Mouse (Mus musculus) heart, postnatal 0 days (tissue): ENCODE data around the gene Golm1. TPM values are rescaled to one million over a fixed set of nuclear protein-coding genes. Genes with fewer than 3 reads are reported as not detected.

ENCODE experiments used
- ATAC-seq: fragments of 200-750 bp; cut with Nextera tagmentation; 2 replicates; pipeline ENCODE4 v1.8.0; 2017; ENCODE audit warnings: low read depth, moderate number of reproducible peaks, moderate library complexity; ENCODE audit not compliant: insufficient read depth
- DNase-seq: peaks from one replicate; pipeline ENCODE4 v3.0.0-alpha.2; 2016; ENCODE audit warnings: low spot score
- H3K27ac ChIP-seq: fragments of 300-500 bp; sonication (generic); 2 replicates; pipeline ENCODE4 v1.5.1; 2014; ENCODE audit warnings: low read depth, mild to moderate bottlenecking
- H3K27me3 ChIP-seq: fragments of 300-500 bp; sonication (generic); 2 replicates; pipeline ENCODE4 v1.6.1; 2014; ENCODE audit warnings: low read length, mixed read lengths; ENCODE audit not compliant: control insufficient read depth, insufficient read depth
- H3K36me3 ChIP-seq: fragments of 300-500 bp; sonication (generic); replicated peaks from 2 replicates; pipeline ENCODE4 v1.6.1; 2014; ENCODE audit warnings: low read length, mixed read lengths; ENCODE audit not compliant: control insufficient read depth, insufficient read depth
- H3K4me1 ChIP-seq: fragments of 300-500 bp; sonication (generic); 2 replicates; pipeline ENCODE4 v1.6.1; 2014; ENCODE audit warnings: antibody characterized with exemption; ENCODE audit not compliant: control insufficient read depth, insufficient read depth
- H3K4me2 ChIP-seq: fragments of 300-500 bp; sonication (generic); 2 replicates; pipeline ENCODE4 v1.6.1; 2014; ENCODE audit warnings: low read depth, mild to moderate bottlenecking, low read length, moderate library complexity
- H3K4me3 ChIP-seq: fragments of 300-500 bp; sonication (generic); 2 replicates; pipeline ENCODE4 v1.5.1; 2014; ENCODE audit warnings: low read depth, low read length
- H3K9ac ChIP-seq: fragments of 300-500 bp; sonication (generic); replicated peaks from 2 replicates; pipeline ENCODE4 v1.6.1; 2014; ENCODE audit warnings: low read depth, low read length, mixed read lengths
- H3K9me3 ChIP-seq: fragments of 300-500 bp; sonication (generic); replicated peaks from 2 replicates; pipeline ENCODE4 v1.6.1; 2016; ENCODE audit warnings: low read length; ENCODE audit not compliant: control insufficient read depth
- CTCF ChIP-seq: IDR thresholded peaks from 2 replicates; pipeline ENCODE4 v1.5.1; 2016; ENCODE audit warnings: antibody characterized with exemption, control low read depth, low read depth
- EP300 ChIP-seq: IDR thresholded peaks from 2 replicates; pipeline ENCODE4 v1.6.1; 2016; ENCODE audit warnings: antibody characterized with exemption, low read depth
- WGBS: fragments of 180-500 bp; shearing (Covaris S2); extraction: QIAGEN DNeasy Blood & Tissue Kit; methylation state at CpG from one replicate; pipeline ENCODE4 v1.1.7; 2014; 5-methylcytosine and 5-hydroxymethylcytosine counted together
- polyA plus RNA-seq: library from polyadenylated mRNA; unstranded; fragments of >200 nt; fragmentation: Nextera tagmentation; extraction: Ambion mirVana; gene quantifications from 2 replicates; pipeline ENCODE4 v1.2.1, GENCODE M21; 2015
- total RNA-seq: library from RNA; depleted of rRNA; stranded (reverse); fragments of >200 nt; gene quantifications from 2 replicates; pipeline ENCODE4 v1.2.3, GENCODE M21; 2014; ENCODE audit warnings: low replicate concordance

The Golm1 gene
- total and polyA plus RNA-seq, 2 experiments from 2014 or later: 19.9 to 26.6 TPM

DNA sequence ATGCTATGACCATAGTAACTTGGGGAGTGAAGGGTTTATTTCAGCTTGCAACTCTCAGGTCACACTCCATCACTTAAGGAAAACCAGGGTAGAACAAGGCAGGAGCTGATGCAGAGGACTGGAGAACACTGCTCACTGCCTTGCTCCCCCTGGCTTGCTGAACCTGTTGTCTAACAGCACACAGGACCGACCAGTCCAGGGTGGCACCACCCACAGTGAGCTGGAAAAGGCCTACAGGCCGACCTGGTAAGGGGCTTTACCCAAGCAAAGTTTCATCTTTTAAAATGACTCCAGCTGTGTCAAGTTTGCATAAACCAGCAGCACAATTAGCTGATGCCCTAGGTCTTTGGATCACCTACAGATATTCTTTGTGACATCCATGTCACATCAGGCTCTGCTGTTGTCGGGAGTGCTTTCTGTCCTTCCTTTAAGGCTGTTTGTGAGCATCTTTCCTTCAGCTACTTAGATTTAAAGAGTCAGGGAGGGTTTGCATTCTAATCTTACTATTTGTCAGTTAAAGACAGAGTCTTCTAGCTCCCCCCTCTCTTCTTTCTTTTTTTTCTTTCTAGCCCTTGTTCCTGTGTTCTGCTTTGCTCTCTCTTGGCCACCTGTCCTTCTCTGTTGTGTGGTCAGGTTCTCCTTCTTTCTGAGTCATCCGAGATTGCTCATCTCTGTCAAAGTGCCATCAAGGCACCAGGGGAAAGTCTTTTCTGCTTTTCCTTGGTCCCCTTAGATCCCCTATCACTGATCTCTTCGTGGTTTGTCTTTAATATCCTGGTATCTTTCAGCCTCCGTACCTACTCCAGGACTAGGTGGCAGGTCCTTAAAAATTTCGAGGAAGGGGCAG, 53.7 kb downstream of the Golm1 start:
- DNase-seq: no peak
- WGBS: 86% methylated on average over 7 of the region's 7 CpGs
- H3K9me3 ChIP-seq: no peaks in the 10 kb centered on the region
- no peak overlapping the region for H3K9ac ChIP-seq
- no peak overlapping the region for H3K4me3 ChIP-seq
- peaks cover 12% of the 10 kb centered on the region; the same call in 1 of the 2 replicates for H3K4me1 ChIP-seq
- no peak for TF ChIP-seq EP300
- no peak for TF ChIP-seq CTCF
- no peak overlapping the region for H3K4me2 ChIP-seq
- no peak for ATAC-seq
- no peaks in the 10 kb centered on the region for H3K27me3 ChIP-seq
- peaks cover 72% of the 10 kb centered on the region for H3K36me3 ChIP-seq
- H3K27ac ChIP-seq: no peak overlapping the region

DNA sequence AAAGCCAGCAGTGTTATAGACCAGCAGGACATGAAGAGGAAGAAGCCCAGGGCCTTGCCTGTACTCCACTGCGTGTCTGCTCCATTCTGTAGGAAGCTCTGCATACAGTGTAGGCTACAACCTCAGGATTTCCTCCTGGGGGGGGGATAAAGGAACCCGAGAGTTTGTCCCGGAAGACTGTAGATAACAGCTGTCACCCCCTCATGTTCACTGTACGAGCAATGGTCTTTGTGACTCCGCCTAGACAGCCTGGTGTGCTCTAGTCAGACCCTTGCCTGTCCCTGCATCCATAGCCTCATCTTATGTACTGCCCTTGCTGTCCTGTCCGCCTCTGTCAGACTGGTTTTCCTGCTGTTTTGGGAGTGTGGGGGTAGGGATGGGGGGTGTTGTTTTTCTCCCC, 57.1 kb downstream of the Golm1 start:
- Histone ChIP-seq H3K36me3 (peaks cover 74% of the 10 kb centered on the region), H3K4me2 (no peak overlapping the region), H3K4me3 (no peak overlapping the region), H3K9me3 (no peaks in the 10 kb centered on the region), H3K9ac (no peak overlapping the region), H3K27me3 (no peaks in the 10 kb centered on the region), H3K27ac (no peak overlapping the region), H3K4me1 (no peaks in the 10 kb centered on the region)
- TF ChIP-seq CTCF (no peak), EP300 (no peak)
- ATAC-seq: no peak
- WGBS: 51% methylated on average over 6 of the region's 6 CpGs
- no peak for DNase-seq

DNA sequence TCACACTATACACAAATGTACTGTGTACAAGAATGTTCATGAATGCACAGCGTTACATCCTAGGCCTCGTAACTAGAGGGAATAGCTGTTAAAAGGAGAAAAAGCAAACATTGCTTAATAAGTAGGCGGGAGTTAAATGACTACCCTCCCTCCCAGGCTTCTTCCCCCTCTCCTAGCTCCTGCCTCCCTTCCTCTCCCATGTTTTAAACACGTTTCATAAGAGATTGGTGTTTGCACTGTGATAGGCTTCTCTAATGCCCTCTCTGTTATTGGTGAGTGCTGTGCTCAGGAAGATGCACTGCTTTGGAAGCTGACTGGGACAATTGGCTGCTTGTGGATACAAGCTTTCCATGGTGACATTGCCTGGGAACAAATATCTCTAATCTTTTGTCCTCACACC, 60.1 kb downstream of the Golm1 start:
- Histone ChIP-seq H3K4me1 (0 out of 2 replicates have a peak, but pooled peaks cover 4% of the 10 kb centered on the region), H3K4me3 (no peak overlapping the region), H3K27ac (no peak overlapping the region), H3K27me3 (no peaks in the 10 kb centered on the region), H3K9me3 (no peaks in the 10 kb centered on the region), H3K9ac (no peak overlapping the region), H3K36me3 (peaks cover 67% of the 10 kb centered on the region), H3K4me2 (no peak overlapping the region)
- ATAC-seq (no peak), DNase-seq (no peak)
- WGBS: 86% methylated on average over 4 of the region's 4 CpGs
- TF ChIP-seq CTCF (no peak), EP300 (no peak)

DNA sequence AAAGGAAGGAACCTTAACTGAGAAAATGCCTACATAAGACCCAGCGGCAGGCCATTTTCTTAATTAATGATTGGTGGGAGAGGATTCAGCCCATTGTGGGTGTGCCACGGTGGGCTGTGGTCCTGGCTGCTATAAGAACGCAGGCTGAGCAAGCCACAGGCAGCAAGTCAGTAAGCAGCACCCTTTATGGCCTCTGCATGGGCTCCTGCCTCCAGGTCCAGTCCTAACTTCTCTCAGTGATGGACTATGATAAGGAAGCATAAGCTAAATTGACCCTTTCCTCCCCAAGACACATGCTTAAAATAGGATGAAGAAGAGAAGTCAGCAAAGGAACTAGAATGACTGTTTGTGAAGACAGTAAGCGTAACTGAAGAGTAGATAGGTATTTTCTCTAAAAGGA, 60.5 kb downstream of the Golm1 start:
- Histone ChIP-seq H3K4me2 (no peak overlapping the region), H3K9ac (no peak overlapping the region), H3K27me3 (no peaks in the 10 kb centered on the region), H3K4me1 (0 out of 2 replicates have a peak, but pooled peaks cover 4% of the 10 kb centered on the region), H3K36me3 (peaks cover 63% of the 10 kb centered on the region), H3K27ac (no peak overlapping the region), H3K9me3 (no peaks in the 10 kb centered on the region), H3K4me3 (no peak overlapping the region)
- DNase-seq (no peak), ATAC-seq (no peak)
- TF ChIP-seq CTCF (no peak), EP300 (no peak)
- WGBS: 90% methylated on average over 4 of the region's 4 CpGs

DNA sequence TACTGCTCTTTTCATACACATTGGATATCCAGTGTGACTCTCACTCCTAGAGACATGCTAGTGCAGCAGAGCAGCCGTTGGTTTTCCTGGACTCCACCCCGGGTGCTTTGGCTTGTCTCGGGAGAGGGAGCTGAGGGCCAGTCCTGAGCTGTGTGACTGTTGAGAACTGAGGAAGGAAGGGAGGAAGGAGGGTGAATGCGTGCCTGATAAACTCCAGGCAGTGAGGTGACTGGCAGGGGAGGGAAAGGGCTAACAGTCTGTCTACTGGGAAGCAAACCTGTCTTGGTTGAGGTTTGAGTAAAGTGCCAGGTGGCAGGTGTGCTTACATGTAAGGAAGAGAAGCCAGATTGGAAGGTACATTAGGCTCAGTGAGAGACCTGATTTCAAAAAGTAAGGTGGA, 61.7 kb downstream of the Golm1 start:
- no peak for DNase-seq
- H3K27me3 ChIP-seq: no peaks in the 10 kb centered on the region
- H3K9me3 ChIP-seq: no peaks in the 10 kb centered on the region
- no peak overlapping the region for H3K9ac ChIP-seq
- H3K4me1 ChIP-seq: 0 out of 2 replicates have a peak, but pooled peaks cover 4% of the 10 kb centered on the region
- no peak for ATAC-seq
- no peak overlapping the region for H3K4me3 ChIP-seq
- peaks cover 66% of the 10 kb centered on the region for H3K36me3 ChIP-seq
- H3K4me2 ChIP-seq: no peak overlapping the region
- no peak overlapping the region for H3K27ac ChIP-seq
- TF ChIP-seq CTCF: no peak
- TF ChIP-seq EP300: no peak
- WGBS: 46% methylated on average over 4 of the region's 4 CpGs

DNA sequence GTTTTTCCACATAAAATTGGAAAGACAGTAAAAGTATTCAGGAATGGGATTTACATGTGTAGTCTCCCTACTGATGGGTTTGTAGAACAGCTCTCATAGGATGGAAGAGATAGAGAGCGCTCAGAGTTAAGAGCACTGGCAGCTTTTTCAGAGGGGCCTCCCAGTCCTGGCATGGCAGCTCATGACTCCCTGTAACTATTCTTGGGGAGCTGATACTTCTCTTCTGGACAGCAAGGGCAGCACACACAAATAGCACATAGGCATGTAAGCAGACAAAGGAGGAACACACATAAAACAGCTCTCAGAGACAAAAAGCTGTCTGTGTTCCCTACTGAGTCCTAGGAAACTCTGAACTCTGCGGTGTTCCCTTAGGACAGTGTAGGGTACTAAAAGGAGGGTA, 65.2 kb downstream of the Golm1 start:
- ATAC-seq (peak; percentile 64), DNase-seq (peak; percentile 24)
- Histone ChIP-seq H3K9ac (peak overlapping the region; percentile 29; the same call in 1 of the 2 replicates), H3K27ac (peak overlapping the region; percentile 85), H3K4me1 (0 out of 2 replicates have a peak, but pooled peaks cover 4% of the 10 kb centered on the region), H3K27me3 (no peaks in the 10 kb centered on the region), H3K9me3 (no peaks in the 10 kb centered on the region), H3K36me3 (peaks cover 73% of the 10 kb centered on the region), H3K4me3 (no peak overlapping the region), H3K4me2 (no peak overlapping the region)
- WGBS: 43% methylated on average over 2 of the region's 2 CpGs
- TF ChIP-seq CTCF (no peak), EP300 (no peak)
